Mouse (Mus musculus): ENCODE measurements around the gene Cd151.
"Not testable (repeated sequence)": the region's sequence is repeated elsewhere in the genome, so short reads cannot be mapped to it uniquely, and the experiment has no call there.

Cd151 gene

GRCm38 (mm10) chr7:141435856-141436522 lies 31.2 kb upstream of the Cd151 start:
- no peak for DNase-seq (ENCODE audit: low read depth, low spot score)

- DNase-seq (ENCODE audit: low read depth, low spot score), result no peak
Observed at GRCm38 (mm10) chr7:141436523-141436892, 30.7 kb upstream of the Cd151 start.

GRCm38 (mm10) chr7:141437178-141438120 lies 29.7 kb upstream of the Cd151 start, which contains the start of gene Slc25a22:
Gene Slc25a22 (minus strand): TSS chr7:141437892.
- DNase-seq (ENCODE audit: low read depth, low spot score), result peak; percentile 71

GRCm38 (mm10) chr7:141438201-141438968 lies 28.8 kb upstream of the Cd151 start:
- DNase-seq (ENCODE audit: low read depth, low spot score), result no peak

- DNase-seq (ENCODE audit: low read depth, low spot score), result no peak
Observed at GRCm38 (mm10) chr7:141439140-141439679, 28.0 kb upstream of the Cd151 start.

- no peak for DNase-seq (ENCODE audit: low read depth, low spot score)
Observed at GRCm38 (mm10) chr7:141439811-141440210, 27.4 kb upstream of the Cd151 start.

GRCm38 (mm10) chr7:141440613-141441012 lies 26.6 kb upstream of the Cd151 start:
- peak; percentile 53 for DNase-seq (ENCODE audit: low read depth, low spot score)

- DNase-seq (ENCODE audit: low read depth, low spot score), result no peak
Observed at GRCm38 (mm10) chr7:141441460-141441859, 25.7 kb upstream of the Cd151 start.

GRCm38 (mm10) chr7:141442199-141442598 lies 25.0 kb upstream of the Cd151 start:
- no peak for DNase-seq (ENCODE audit: low read depth, low spot score)

GRCm38 (mm10) chr7:141443081-141443821 lies 23.9 kb upstream of the Cd151 start:
- DNase-seq (ENCODE audit: low read depth, low spot score), result peak; percentile 68

- DNase-seq (ENCODE audit: low read depth, low spot score), result peak; percentile 76
Observed at GRCm38 (mm10) chr7:141443828-141444237, 23.4 kb upstream of the Cd151 start, which contains the start of gene Pidd1. Gene Pidd1 (minus strand): TSS chr7:141444025.

- DNase-seq (ENCODE audit: low read depth, low spot score), result not testable (repeated sequence)
Observed at GRCm38 (mm10) chr7:141446374-141446773, 20.8 kb upstream of the Cd151 start.

GRCm38 (mm10) chr7:141447110-141447991 lies 19.8 kb upstream of the Cd151 start, which contains the start of gene Rplp2:
Gene Rplp2 (plus strand): TSS chr7:141447370.
- DNase-seq (ENCODE audit: low read depth, low spot score), result peak; percentile 96

GRCm38 (mm10) chr7:141451928-141452327 lies 15.3 kb upstream of the Cd151 start:
- DNase-seq (ENCODE audit: low read depth, low spot score), result no peak

GRCm38 (mm10) chr7:141453636-141454035 lies 13.6 kb upstream of the Cd151 start:
- DNase-seq (ENCODE audit: low read depth, low spot score), result no peak

- DNase-seq (ENCODE audit: low read depth, low spot score), result peak; percentile 83
Observed at GRCm38 (mm10) chr7:141454967-141455551, 12.1 kb upstream of the Cd151 start, which contains the start of gene Pnpla2. Gene Pnpla2 (plus strand): TSS chr7:141455198.

GRCm38 (mm10) chr7:141455610-141456314 lies 11.4 kb upstream of the Cd151 start:
- DNase-seq (ENCODE audit: low read depth, low spot score), result peak; percentile 79

- peak; percentile 55 for DNase-seq (ENCODE audit: low read depth, low spot score)
Observed at GRCm38 (mm10) chr7:141456739-141457138, 10.5 kb upstream of the Cd151 start.

- DNase-seq (ENCODE audit: low read depth, low spot score), result no peak
Observed at GRCm38 (mm10) chr7:141457236-141457635, 10.0 kb upstream of the Cd151 start.
